Mouse (Mus musculus) forebrain, embryonic 13.5 days (tissue): ENCODE data around the gene Caprin2. TPM values are rescaled to one million over a fixed set of nuclear protein-coding genes. Genes with fewer than 3 reads are reported as not detected.

ENCODE experiments used
- ATAC-seq: fragments of 200-750 bp; cut with Nextera tagmentation; 2 replicates; pipeline ENCODE4 v1.8.0; 2017
- H3K27ac ChIP-seq: fragments of 300-500 bp; sonication (generic); 2 replicates; pipeline ENCODE4 v1.5.1; 2015; ENCODE audit warnings: inconsistent platforms, mild to moderate bottlenecking, moderate library complexity
- H3K27me3 ChIP-seq: fragments of 300-500 bp; sonication (generic); 2 replicates; pipeline ENCODE4 v1.6.1; 2015; ENCODE audit warnings: mild to moderate bottlenecking, inconsistent platforms
- H3K36me3 ChIP-seq: fragments of 300-500 bp; sonication (generic); 2 replicates; pipeline ENCODE4 v1.6.1; 2015; ENCODE audit warnings: mild to moderate bottlenecking, inconsistent platforms; ENCODE audit not compliant: poor library complexity, severe bottlenecking
- H3K4me1 ChIP-seq: fragments of 300-500 bp; sonication (generic); 2 replicates; pipeline ENCODE4 v1.6.1; 2015; ENCODE audit warnings: inconsistent platforms
- H3K4me2 ChIP-seq: fragments of 300-500 bp; sonication (generic); 2 replicates; pipeline ENCODE4 v1.6.1; 2015; ENCODE audit warnings: inconsistent platforms, mild to moderate bottlenecking, moderate library complexity
- H3K4me3 ChIP-seq: fragments of 300-500 bp; sonication (generic); 2 replicates; pipeline ENCODE4 v1.5.1; 2015; ENCODE audit warnings: mild to moderate bottlenecking, inconsistent platforms
- H3K9ac ChIP-seq: fragments of 300-500 bp; sonication (generic); 2 replicates; pipeline ENCODE4 v1.6.1; 2015; ENCODE audit warnings: mild to moderate bottlenecking, inconsistent platforms
- H3K9me3 ChIP-seq: fragments of 300-500 bp; sonication (generic); replicated peaks from 2 replicates; pipeline ENCODE4 v1.6.1; 2016; ENCODE audit warnings: inconsistent platforms
- WGBS: fragments of 180-500 bp; shearing (Covaris S2); methylation state at CpG from one replicate; pipeline ENCODE4 v1.1.7; 2015; 5-methylcytosine and 5-hydroxymethylcytosine counted together
- polyA plus RNA-seq: library from polyadenylated mRNA; unstranded; fragments of >200 nt; fragmentation: Nextera tagmentation; extraction: Ambion mirVana; gene quantifications from 2 replicates; pipeline ENCODE4 v1.2.1, GENCODE M21; 2015

The Caprin2 gene
- polyA plus RNA-seq, 1 experiment from 2014 or later = 11.0 TPM

GRCm38 (mm10) chr6:148830748-148831727 is 65.0 kb downstream of the Caprin2 start, which contains the start of gene Ipo8:
Gene Ipo8 (minus strand): TSS chr6:148831467.
- Histone ChIP-seq H3K9me3 (no peaks in the 10 kb centered on the region), H3K9ac (peak within 1 kb of the TSS; percentile 80), H3K4me2 (peak within 1 kb of the TSS; percentile 82), H3K4me3 (peak within 1 kb of the TSS; percentile 80), H3K4me1 (peaks cover 11% of the 10 kb centered on the region), H3K27ac (0 out of 2 replicates have a peak within 1 kb of the TSS, but pooled peaks have one; percentile 31), H3K27me3 (no peaks in the 10 kb centered on the region), H3K36me3 (no peaks in the 10 kb centered on the region)
- ATAC-seq = peak; percentile 99
- under 1% methylated on average over 46 of the region's 47 CpGs for WGBS

GRCm38 (mm10) chr6:148830355-148830747 is 65.7 kb downstream of the Caprin2 start:
- Histone ChIP-seq H3K27me3 (no peaks in the 10 kb centered on the region), H3K4me1 (peaks cover 11% of the 10 kb centered on the region), H3K9me3 (no peaks in the 10 kb centered on the region), H3K36me3 (no peaks in the 10 kb centered on the region), H3K9ac (peak overlapping the region; percentile 80), H3K4me3 (peak overlapping the region; percentile 80), H3K4me2 (peak overlapping the region; percentile 82), H3K27ac (no peak overlapping the region)
- no peak for ATAC-seq
- WGBS = 0% methylated on average over 3 of the region's 3 CpGs

- WGBS = 91% methylated on average over 4 of the region's 4 CpGs
These were observed 69.9 kb downstream of the Caprin2 start for GRCm38 (mm10) chr6:148826119-148826518.

GRCm38 (mm10) chr6:148818624-148819343 is 77.3 kb downstream of the Caprin2 start:
- 88% methylated on average over 4 of the region's 4 CpGs for WGBS
- Histone ChIP-seq H3K27ac (no peak overlapping the region), H3K9ac (no peak overlapping the region), H3K36me3 (peaks cover 56% of the 10 kb centered on the region), H3K4me2 (no peak overlapping the region), H3K4me1 (no peaks in the 10 kb centered on the region), H3K27me3 (no peaks in the 10 kb centered on the region), H3K9me3 (no peaks in the 10 kb centered on the region), H3K4me3 (no peak overlapping the region)
- no peak for ATAC-seq

More at GRCm38 (mm10) chr6:148826119-148826518, 69.9 kb downstream of the Caprin2 start:
- Histone ChIP-seq H3K27ac (no peak overlapping the region), H3K9me3 (no peaks in the 10 kb centered on the region), H3K4me1 (peaks cover 11% of the 10 kb centered on the region), H3K9ac (no peak overlapping the region), H3K4me2 (no peak overlapping the region), H3K36me3 (peaks cover 15% of the 10 kb centered on the region), H3K4me3 (no peak overlapping the region), H3K27me3 (no peaks in the 10 kb centered on the region)
- no peak for ATAC-seq

GRCm38 (mm10) chr6:148816751-148817150 is 79.3 kb downstream of the Caprin2 start:
- Histone ChIP-seq H3K4me2 (no peak overlapping the region), H3K36me3 (peaks cover 64% of the 10 kb centered on the region), H3K9me3 (no peaks in the 10 kb centered on the region), H3K4me3 (no peak overlapping the region), H3K27me3 (no peaks in the 10 kb centered on the region), H3K27ac (no peak overlapping the region), H3K9ac (no peak overlapping the region), H3K4me1 (no peaks in the 10 kb centered on the region)
- no peak for ATAC-seq
- WGBS = 87% methylated on average over 5 of the region's 5 CpGs

GRCm38 (mm10) chr6:148811117-148811516 is 84.9 kb downstream of the Caprin2 start:
- peaks cover 73% of the 10 kb centered on the region for H3K36me3 ChIP-seq
- no peak for ATAC-seq

GRCm38 (mm10) chr6:148799773-148800172 is 96.3 kb downstream of the Caprin2 start:
- Histone ChIP-seq H3K4me2 (no peak overlapping the region), H3K9ac (no peak overlapping the region), H3K4me1 (no peaks in the 10 kb centered on the region), H3K36me3 (peaks cover 69% of the 10 kb centered on the region), H3K9me3 (no peaks in the 10 kb centered on the region), H3K27me3 (no peaks in the 10 kb centered on the region), H3K27ac (no peak overlapping the region), H3K4me3 (no peak overlapping the region)
- no peak for ATAC-seq
- WGBS = 85% methylated on average over 4 of the region's 4 CpGs

More at GRCm38 (mm10) chr6:148811117-148811516, 84.9 kb downstream of the Caprin2 start:
- no peaks in the 10 kb centered on the region for H3K27me3 ChIP-seq
- WGBS = 91% methylated on average over 2 of the region's 2 CpGs
- no peak overlapping the region for H3K9ac ChIP-seq
- H3K4me1 ChIP-seq = no peaks in the 10 kb centered on the region
- no peaks in the 10 kb centered on the region for H3K9me3 ChIP-seq
- H3K27ac ChIP-seq = no peak overlapping the region
- H3K4me2 ChIP-seq = no peak overlapping the region
- no peak overlapping the region for H3K4me3 ChIP-seq

- H3K4me2 ChIP-seq = no peak overlapping the region
- WGBS = 86% methylated on average over 2 of the region's 2 CpGs
- H3K9ac ChIP-seq = no peak overlapping the region
- peaks cover 57% of the 10 kb centered on the region for H3K36me3 ChIP-seq
- H3K4me1 ChIP-seq = no peaks in the 10 kb centered on the region
- no peaks in the 10 kb centered on the region for H3K9me3 ChIP-seq
- H3K4me3 ChIP-seq = no peak overlapping the region
- H3K27me3 ChIP-seq = no peaks in the 10 kb centered on the region
- H3K27ac ChIP-seq = no peak overlapping the region
- ATAC-seq = no peak
These were observed 100.9 kb downstream of the Caprin2 start for GRCm38 (mm10) chr6:148795145-148795544.

Other genes starting within 250 kb of the Caprin2 start
- 26.0 and 26.6 TPM in 2 replicates for gene Ipo8, start 64.8 kb downstream of the Caprin2 start, polyA plus RNA-seq
- 187 and 207 TPM in 2 replicates for gene Sinhcaf, start 50.2 kb upstream of the Caprin2 start, polyA plus RNA-seq
- gene Dennd5b, start 205.4 kb upstream of the Caprin2 start, polyA plus RNA-seq = 13.5 and 13.9 TPM in 2 replicates
- gene Gm10203, start 233.9 kb upstream of the Caprin2 start, polyA plus RNA-seq = not detected in 2 replicates
- gene Etfbkmt, start 243.6 kb upstream of the Caprin2 start, polyA plus RNA-seq = 8.3 TPM in 2 replicates